In the genomic region with DNA sequence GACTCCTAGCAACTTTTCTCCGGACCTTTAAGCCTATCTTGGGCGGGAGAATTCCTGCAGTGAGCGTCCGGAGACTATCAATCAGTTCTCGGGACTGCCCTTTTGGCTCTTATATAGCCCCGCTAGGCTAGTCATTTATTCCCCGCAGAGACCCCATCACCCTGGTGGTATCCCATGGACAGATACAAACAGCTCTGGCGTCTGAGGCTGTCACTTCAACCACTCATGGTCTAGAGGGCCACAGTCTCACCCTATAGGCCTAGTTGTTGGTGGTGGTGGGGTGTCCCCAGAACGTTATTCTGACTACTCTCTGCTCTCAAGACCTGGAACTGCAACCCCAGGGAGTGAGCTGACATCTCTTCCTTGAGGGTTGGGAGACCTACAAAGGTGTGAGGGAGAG, we compare ENCODE assay signal across 11 mouse cellular contexts. TPM values are rescaled to one million over a fixed set of nuclear protein-coding genes. Genes with fewer than 3 reads are reported as not detected.
A peak's percentile ranks its signal among the peaks of the same experiment; 100 is the strongest.
DNase-seq lines count a peak whose midpoint lies in the region; ATAC-seq and TF ChIP-seq lines count a peak whose summit lies in the region.
"Had no signal": no experiment of that assay in that cellular context is flagged by ENCODE, and none has a peak within 500 bp of the region (broad histone marks: within the 10 kb centered on the region; RNA-seq: fewer than 3 reads in every experiment).

No protein-coding gene starts in this region.

- 26% methylated on average over 9 of the region's 9 CpGs for WGBS in cerebellum, adult 2 months
- WGBS in lung, embryonic 15.5 days = 7% methylated on average over 9 of the region's 9 CpGs
- WGBS in limb, embryonic 15.5 days = 7% methylated on average over 9 of the region's 9 CpGs
- WGBS in stomach, embryonic 16.5 days = 17% methylated on average over 9 of the region's 9 CpGs

- no peak for ATAC-seq in lung, embryonic 15.5 days (ENCODE audit: borderline replicate concordance, extremely low read depth, low FRiP score, low TSS enrichment)
- no peak for ATAC-seq in limb, embryonic 15.5 days (ENCODE audit: insufficient number of reproducible peaks, low FRiP score, low TSS enrichment, low read depth)
- ATAC-seq in stomach, embryonic 16.5 days (ENCODE audit: insufficient read depth, low FRiP score) = no peak

- peak overlapping the region; percentile 91 for H3K4me2 ChIP-seq in lung, embryonic 15.5 days
- peak overlapping the region; percentile 95 for H3K4me2 ChIP-seq in limb, embryonic 15.5 days
- H3K4me2 ChIP-seq in stomach, embryonic 16.5 days (ENCODE audit: low read depth, low read length) = peak overlapping the region; percentile 97

- no peak for TF ChIP-seq POLR2A in cerebellum, adult 2 months (IDR thresholded peaks at IDR 0.05; ENCODE audit: borderline replicate concordance, insufficient read depth, low read length)

- no peaks in the 10 kb centered on the region for H3K9me3 ChIP-seq in lung, embryonic 15.5 days
- no peaks in the 10 kb centered on the region for H3K9me3 ChIP-seq in limb, embryonic 15.5 days
- H3K9me3 ChIP-seq in stomach, embryonic 16.5 days (replicated peaks; ENCODE audit: control insufficient read depth, low read length) = no peaks in the 10 kb centered on the region

- DNase-seq in cerebellum, adult 2 months = no peak
- no peak for DNase-seq in cerebellum, postnatal 36 days
- no peak for DNase-seq in lung, postnatal 36 days
- DNase-seq in thymus, postnatal 25 days = no peak
- no peak for DNase-seq in kidney, postnatal 4 days
- DNase-seq: adrenal gland, postnatal 25 days; kidney, adult 9 months; spleen, adult 18-20 months had no signal

- H3K4me3 ChIP-seq in cerebellum, adult 2 months (replicated peaks; ENCODE audit: insufficient read depth, low read depth, low read length) = peak overlapping the region; percentile 81
- H3K4me3 ChIP-seq in lung, embryonic 15.5 days = peak overlapping the region; percentile 45
- H3K4me3 ChIP-seq in limb, embryonic 15.5 days = peak overlapping the region; percentile 53
- peak overlapping the region; percentile 60 for H3K4me3 ChIP-seq in stomach, embryonic 16.5 days (replicated peaks; ENCODE audit: low read length)

- H3K4me1 ChIP-seq in cerebellum, adult 2 months (ENCODE audit: control insufficient read depth, insufficient read depth, low read length) = peaks cover 14% of the 10 kb centered on the region
- H3K4me1 ChIP-seq in lung, embryonic 15.5 days = peaks cover 25% of the 10 kb centered on the region
- peaks cover 27% of the 10 kb centered on the region for H3K4me1 ChIP-seq in limb, embryonic 15.5 days
- H3K4me1 ChIP-seq in stomach, embryonic 16.5 days (ENCODE audit: control insufficient read depth, insufficient read depth, low read length) = peaks cover 7% of the 10 kb centered on the region; the same call in 1 of the 2 replicates

- TF ChIP-seq CTCF in cerebellum, adult 2 months (IDR thresholded peaks at IDR 0.05; ENCODE audit: borderline replicate concordance, insufficient read depth, low read depth, low read length) = no peak

- H3K27ac ChIP-seq in cerebellum, adult 2 months (ENCODE audit: insufficient read depth, low read length) = no peak overlapping the region
- no peak overlapping the region for H3K27ac ChIP-seq in lung, embryonic 15.5 days
- H3K27ac ChIP-seq in limb, embryonic 15.5 days = no peak overlapping the region
- H3K27ac ChIP-seq in stomach, embryonic 16.5 days (ENCODE audit: low read length) = no peak overlapping the region

- H3K9ac ChIP-seq in lung, embryonic 15.5 days = no peak overlapping the region
- no peak overlapping the region for H3K9ac ChIP-seq in limb, embryonic 15.5 days
- H3K9ac ChIP-seq in stomach, embryonic 16.5 days (ENCODE audit: low read length) = peak overlapping the region; percentile 76

- H3K27me3 ChIP-seq in cerebellum, adult 2 months (ENCODE audit: control insufficient read depth, insufficient read depth, low read length) = no peaks in the 10 kb centered on the region
- peaks cover 91% of the 10 kb centered on the region for H3K27me3 ChIP-seq in lung, embryonic 15.5 days
- H3K27me3 ChIP-seq in limb, embryonic 15.5 days = peaks cover 84% of the 10 kb centered on the region
- peaks cover 57% of the 10 kb centered on the region for H3K27me3 ChIP-seq in stomach, embryonic 16.5 days (ENCODE audit: control insufficient read depth, insufficient read depth, low read length)

- H3K36me3 ChIP-seq in lung, embryonic 15.5 days = no peaks in the 10 kb centered on the region
- H3K36me3 ChIP-seq in limb, embryonic 15.5 days = no peaks in the 10 kb centered on the region
- H3K36me3 ChIP-seq in stomach, embryonic 16.5 days (ENCODE audit: control insufficient read depth, insufficient read depth, low read length) = no peaks in the 10 kb centered on the region

RNA-seq across cellular contexts. Expression of a gene that starts 1.1 kb away (rescaled TPM):
- 150 and 173 TPM in 2 replicates for polyA plus RNA-seq in cerebellum, adult 2 months (2012; rRNA removed)
- 3.5 and 5.5 TPM in 2 replicates for polyA plus RNA-seq in lung, embryonic 15.5 days (2015; fragmentation: Nextera tagmentation; extraction: Ambion mirVana)
- polyA plus RNA-seq in limb, embryonic 15.5 days (2015; fragmentation: Nextera tagmentation; extraction: Ambion mirVana) = 3.7 and 4.3 TPM in 2 replicates
- 18.7 and 20.3 TPM in 2 replicates for polyA plus RNA-seq in stomach, embryonic 16.5 days (2015; fragmentation: Nextera tagmentation; extraction: Ambion mirVana)

RNA-seq across cellular contexts. Expression of a gene that starts 8.9 kb away (rescaled TPM):
- 53.5 and 56.1 TPM in 2 replicates for polyA plus RNA-seq in cerebellum, adult 2 months (2012; rRNA removed)
- 45.2 and 52.5 TPM in 2 replicates for polyA plus RNA-seq in lung, embryonic 15.5 days (2015; fragmentation: Nextera tagmentation; extraction: Ambion mirVana)
- 36.6 and 40.1 TPM in 2 replicates for polyA plus RNA-seq in limb, embryonic 15.5 days (2015; fragmentation: Nextera tagmentation; extraction: Ambion mirVana)
- polyA plus RNA-seq in stomach, embryonic 16.5 days (2015; fragmentation: Nextera tagmentation; extraction: Ambion mirVana) = 43.9 and 51.8 TPM in 2 replicates

RNA-seq across cellular contexts. Expression of a gene that starts 19.9 kb away (rescaled TPM):
- polyA plus RNA-seq in cerebellum, adult 2 months (2012; rRNA removed) = 57.4 and 68.4 TPM in 2 replicates
- 0.05 TPM in 1 of 2 replicates, not detected in the other for polyA plus RNA-seq in lung, embryonic 15.5 days (2015; fragmentation: Nextera tagmentation; extraction: Ambion mirVana)
- not detected in 2 replicates for polyA plus RNA-seq in limb, embryonic 15.5 days (2015; fragmentation: Nextera tagmentation; extraction: Ambion mirVana)
- polyA plus RNA-seq in stomach, embryonic 16.5 days (2015; fragmentation: Nextera tagmentation; extraction: Ambion mirVana) = 0.06 TPM in 1 of 2 replicates, not detected in the other

RNA-seq across cellular contexts. Expression of a gene that starts 34.3 kb away (rescaled TPM):
- polyA plus RNA-seq in cerebellum, adult 2 months (2012; rRNA removed) = 0.95 and 1.3 TPM in 2 replicates
- polyA plus RNA-seq in lung, embryonic 15.5 days (2015; fragmentation: Nextera tagmentation; extraction: Ambion mirVana) = 5.1 and 7.5 TPM in 2 replicates
- 18.1 and 45.8 TPM in 2 replicates for polyA plus RNA-seq in limb, embryonic 15.5 days (2015; fragmentation: Nextera tagmentation; extraction: Ambion mirVana)
- polyA plus RNA-seq in stomach, embryonic 16.5 days (2015; fragmentation: Nextera tagmentation; extraction: Ambion mirVana) = 0.57 and 9.3 TPM in 2 replicates

RNA-seq across cellular contexts. Expression of a gene that starts 36.9 kb away (rescaled TPM):
- polyA plus RNA-seq in cerebellum, adult 2 months (2012; rRNA removed) = 0.26 and 0.40 TPM in 2 replicates
- polyA plus RNA-seq in lung, embryonic 15.5 days (2015; fragmentation: Nextera tagmentation; extraction: Ambion mirVana) = 0.12 TPM in 1 of 2 replicates, not detected in the other
- 1.6 TPM in 2 replicates for polyA plus RNA-seq in limb, embryonic 15.5 days (2015; fragmentation: Nextera tagmentation; extraction: Ambion mirVana)
- 0.15 TPM in 1 of 2 replicates, not detected in the other for polyA plus RNA-seq in stomach, embryonic 16.5 days (2015; fragmentation: Nextera tagmentation; extraction: Ambion mirVana)

Comparison
In these comparisons a context has a peak if more than half of its experiments do, and no peak if none do; other contexts are left out.
1. RNA of a gene that starts 19.9 kb away (polyA plus RNA-seq): 57.4 to 68.4 TPM in cerebellum, adult 2 months; 0.06 TPM in stomach, embryonic 16.5 days, 0.05 TPM in lung, embryonic 15.5 days and not detected in limb, embryonic 15.5 days; every median in the first group is over 10 times any median in the second.
2. Peak in every context shown above with its lines, with median percentiles within 50 percentile points of each other: H3K4me3 ChIP-seq and H3K4me2 ChIP-seq.